Mouse (Mus musculus) liver, embryonic 14.5 days (tissue): ENCODE data around the gene Ston2.

Source experiments
- CTCF ChIP-seq: IDR thresholded peaks from 2 replicates; pipeline ENCODE4 v1.5.1; 2016; ENCODE audit warnings: antibody characterized with exemption, low read depth, control low read depth
- EP300 ChIP-seq: IDR thresholded peaks from 2 replicates; pipeline ENCODE4 v1.6.1; 2016; ENCODE audit warnings: antibody characterized with exemption, low read depth

DNA sequence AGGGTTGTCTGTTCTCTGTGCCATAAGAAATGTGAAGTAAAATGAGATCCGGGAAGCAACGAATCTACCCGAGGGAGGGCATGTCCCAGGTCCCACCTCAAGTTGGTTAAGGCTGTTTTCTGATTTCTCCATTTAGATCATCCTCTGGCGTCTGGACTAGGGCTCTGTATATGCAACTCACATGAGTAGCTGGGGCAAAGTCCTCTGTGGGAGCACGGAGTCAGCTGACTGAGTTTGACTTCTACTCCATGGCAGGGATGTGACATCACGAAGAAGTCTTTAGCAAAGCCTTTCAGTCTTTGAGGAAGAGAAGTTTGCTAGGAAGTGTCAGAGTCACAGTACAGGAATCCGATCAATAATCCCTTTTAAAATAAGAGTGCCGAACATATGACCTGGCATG lies 20.7 kb upstream of the Ston2 start:
- TF ChIP-seq CTCF (no peak), EP300 (no peak)
